Mouse (Mus musculus) ES-Bruce4 (cell line): ENCODE measurements at regions not wholly inside any gene's neighbourhood (a gene's known extent, or its start where the extent isn't known, plus 50 kb on each side); places are given as distances from the start of the nearest gene placed in this dataset.

Experiments
- CTCF ChIP-seq: IDR thresholded peaks from one replicate; pipeline ENCODE4 v1.8.1; 2011; ENCODE audit warnings: low read depth, low read length
- EP300 ChIP-seq: IDR thresholded peaks from 2 replicates; pipeline ENCODE4 v1.6.1; 2011; ENCODE audit warnings: low read depth, low read length; ENCODE audit not compliant: insufficient read depth

- no peak for TF ChIP-seq EP300
- no peak for TF ChIP-seq CTCF
Observed at GRCm38 (mm10) chr4:69870638-69871037, 539.6 kb downstream of the Cdk5rap2 start.
